Mouse (Mus musculus) urinary bladder, postnatal 25 days (tissue): ENCODE results near the gene Olfr692.

Experiments used
- DNase-seq: peaks from one replicate; pipeline ENCODE4 v3.0.0; 2022; ENCODE audit warnings: low spot score

Gene Olfr692

DNA sequence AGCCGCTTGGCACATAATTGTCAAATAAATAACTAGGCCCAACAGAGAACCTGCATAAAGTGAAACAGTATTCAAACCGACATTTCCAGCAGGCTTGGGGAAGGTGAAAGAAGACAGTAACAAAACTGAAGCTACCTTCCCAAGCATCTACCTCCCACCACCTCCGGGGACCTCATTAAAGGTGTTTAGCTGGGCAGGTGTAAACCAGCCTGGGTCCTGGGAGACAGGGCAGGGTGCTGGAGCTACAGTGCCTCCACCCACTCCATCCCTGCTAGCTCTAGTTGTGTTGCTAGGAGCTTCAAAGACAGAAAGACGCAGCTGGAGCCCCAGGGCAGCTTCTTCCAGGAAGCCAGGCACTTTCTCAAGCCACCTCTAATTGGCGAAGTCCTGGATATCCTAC lies 36.2 kb downstream of the Olfr692 start, which contains the start of gene Cnga4:
TSS of gene Cnga4 (plus strand) at position 301 of the 400 bp plus-strand sequence.
- no peak for DNase-seq

DNA sequence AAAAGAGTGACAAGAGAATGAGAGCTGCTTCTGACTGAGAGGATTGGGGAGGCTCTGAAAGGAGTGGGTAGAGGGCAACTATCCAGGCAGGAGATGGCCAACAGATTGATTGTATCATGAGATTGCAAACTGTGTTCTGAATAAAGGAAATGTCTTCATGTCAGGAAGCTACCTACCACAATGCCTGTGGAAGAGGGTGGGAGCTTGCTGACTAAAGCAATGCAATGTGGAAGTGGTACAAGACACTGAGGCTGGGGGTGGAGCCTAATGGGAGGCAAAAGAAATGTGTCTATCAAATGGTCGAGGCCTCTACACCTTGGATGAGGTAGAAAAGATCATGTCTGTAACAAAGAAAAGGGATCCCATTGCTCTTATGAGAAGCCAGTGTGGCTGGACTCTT lies 38.3 kb downstream of the Olfr692 start:
- DNase-seq, result no peak

DNA sequence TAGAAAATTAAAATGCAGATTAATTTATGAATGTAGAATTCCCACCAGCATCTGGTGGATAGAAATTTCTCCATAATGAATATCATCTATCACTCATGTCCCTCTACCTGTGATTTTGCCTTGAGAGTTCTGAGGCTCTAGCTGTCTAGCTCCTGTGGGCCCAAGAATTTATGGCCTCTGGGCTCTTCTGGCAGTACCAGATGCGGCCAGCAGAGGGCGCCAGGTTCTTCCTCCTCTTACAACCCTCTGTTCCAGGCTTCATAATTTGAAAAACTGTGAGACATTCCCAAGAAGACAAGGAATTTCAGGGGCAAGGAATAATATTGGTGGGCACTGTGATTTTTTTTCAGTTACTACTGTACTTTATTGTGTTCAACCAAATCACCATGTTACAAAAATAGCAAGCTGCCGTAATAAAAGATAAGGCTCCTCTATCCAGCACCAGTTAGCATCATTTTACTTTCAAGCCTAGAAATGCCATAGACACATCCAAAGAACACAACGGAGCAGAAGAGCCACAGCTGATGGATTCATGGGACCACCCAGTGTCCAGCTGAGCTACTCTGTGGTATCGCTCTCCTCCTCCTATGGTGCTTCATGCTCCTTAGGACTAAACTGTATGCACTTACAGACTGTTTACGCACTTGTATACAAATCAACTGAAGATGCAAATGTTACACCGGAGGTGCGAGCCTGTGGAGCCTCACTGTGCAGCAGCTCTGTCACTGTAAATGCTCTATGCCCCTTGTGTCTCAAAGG lies 44.0 kb downstream of the Olfr692 start:
- DNase-seq, result peak; percentile 77

DNA sequence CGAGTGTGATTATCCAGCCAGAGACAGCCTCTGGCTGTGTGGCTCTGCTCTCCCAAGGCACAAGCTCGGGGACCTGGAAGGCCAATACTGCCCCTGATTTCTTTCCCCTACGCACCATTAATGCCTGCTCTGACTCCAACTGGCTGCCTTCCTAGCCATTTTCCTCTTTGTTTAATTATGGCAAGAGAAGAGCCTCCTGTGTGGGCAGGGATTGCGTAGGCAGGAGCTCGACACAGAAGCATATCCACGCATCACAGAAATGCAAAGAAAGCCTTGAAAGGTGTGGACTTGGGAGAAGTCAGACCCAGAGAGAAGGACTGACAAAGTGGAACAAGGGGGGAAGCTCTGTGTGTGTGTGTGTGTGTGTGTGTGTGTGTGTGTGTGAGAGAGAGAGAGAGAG lies 46.4 kb downstream of the Olfr692 start:
- DNase-seq, result no peak

DNA sequence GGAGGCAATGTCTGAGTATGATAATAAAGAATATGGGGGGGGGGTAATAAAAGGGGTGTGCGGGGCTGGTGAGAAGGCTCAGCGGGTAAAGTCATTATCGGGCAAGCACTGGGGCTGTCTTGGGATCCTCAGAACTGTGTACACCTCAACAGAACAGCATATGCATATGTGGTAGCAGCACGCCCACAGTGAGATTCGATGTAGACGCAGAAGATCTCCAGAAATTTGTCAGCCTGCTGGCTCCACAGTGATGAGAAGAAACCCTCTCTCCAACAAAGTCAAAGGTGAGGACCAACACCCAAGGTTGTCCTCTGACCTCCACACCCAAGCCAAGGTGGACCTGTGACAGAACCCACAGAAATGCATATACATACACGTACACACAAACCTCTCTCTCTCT lies 48.5 kb downstream of the Olfr692 start:
- no peak for DNase-seq

DNA sequence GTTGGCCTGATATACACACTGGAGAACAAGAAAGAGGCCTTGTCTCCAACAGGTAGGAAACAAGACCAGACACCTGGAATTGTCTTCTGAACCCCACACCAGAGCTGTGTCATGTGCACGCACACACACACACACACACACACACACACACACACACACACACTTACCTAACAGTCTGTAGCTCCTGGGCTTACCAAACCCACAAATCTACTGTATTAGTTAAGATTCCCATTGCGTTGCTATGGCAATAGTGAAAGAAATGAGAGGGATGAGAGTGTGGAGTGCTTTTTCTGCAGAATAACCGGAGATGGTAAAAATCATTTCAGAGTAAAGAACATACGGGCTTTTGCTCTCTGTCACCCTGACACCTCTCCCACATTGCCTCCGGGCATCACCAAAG lies 50.1 kb downstream of the Olfr692 start:
- no peak for DNase-seq
